Mouse (Mus musculus): Measurements from ENCODE around the gene Drc1. TPM values are rescaled to one million over a fixed set of nuclear protein-coding genes. Genes with fewer than 3 reads are reported as not detected.
A peak's percentile ranks its signal among the peaks of the same experiment; 100 is the strongest.

The Drc1 gene
- total RNA-seq, 2 experiments from 2014 or later: 0.29 TPM; not detected in 1

GRCm38 (mm10) chr5:30285944-30286799 lies 5.0 kb downstream of the Drc1 start:
- DNase-seq: no peak
- intact Hi-C loops (cut with DNase I; ENCODE audit: low total_unique reads): no loop called here

GRCm38 (mm10) chr5:30287106-30287882 lies 6.1 kb downstream of the Drc1 start:
- no peak for DNase-seq
- intact Hi-C loops (cut with DNase I; ENCODE audit: low total_unique reads): no loop called here

GRCm38 (mm10) chr5:30340815-30341214 lies 59.6 kb downstream of the Drc1 start:
- intact Hi-C loops (cut with DNase I; ENCODE audit: low total_unique reads): no loop called here
- no peak for DNase-seq

- intact Hi-C loops (cut with DNase I; ENCODE audit: low total_unique reads): no loop called here
- no peak for DNase-seq
These were observed 60.6 kb downstream of the Drc1 start for GRCm38 (mm10) chr5:30341601-30342365.

GRCm38 (mm10) chr5:30342601-30343015 lies 61.4 kb downstream of the Drc1 start:
- no peak for DNase-seq
- intact Hi-C loops (cut with DNase I; ENCODE audit: low total_unique reads): no loop called here

GRCm38 (mm10) chr5:30343107-30343506 lies 61.9 kb downstream of the Drc1 start:
- intact Hi-C loops (cut with DNase I; ENCODE audit: low total_unique reads): no loop called here

GRCm38 (mm10) chr5:30343886-30344285 lies 62.7 kb downstream of the Drc1 start:
- no peak for DNase-seq
- intact Hi-C loops (cut with DNase I; ENCODE audit: low total_unique reads): no loop called here

More at GRCm38 (mm10) chr5:30343107-30343506, 61.9 kb downstream of the Drc1 start:
- DNase-seq: peak; percentile 60

DNA sequence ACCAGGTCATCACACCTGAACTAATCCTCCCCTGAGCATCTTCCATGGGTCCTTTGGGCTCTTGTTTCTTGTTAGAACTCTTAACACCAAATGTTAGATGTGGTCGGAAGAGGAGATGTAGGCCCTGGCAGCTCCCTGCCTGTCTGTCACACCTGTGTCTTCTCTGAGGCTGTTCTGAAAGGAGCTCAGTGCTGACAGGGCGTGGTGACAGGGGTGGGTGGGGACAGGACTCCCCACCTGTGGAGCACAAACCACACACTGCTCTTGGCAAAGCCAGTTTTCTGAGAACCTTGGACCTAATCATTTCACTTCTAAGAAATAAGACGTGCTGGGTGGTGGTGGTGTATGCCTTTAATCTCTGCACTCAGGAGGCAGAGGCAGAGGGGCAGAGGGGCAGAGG lies 72.4 kb downstream of the Drc1 start:
- intact Hi-C loops (cut with DNase I; ENCODE audit: low total_unique reads): no loop called here
- no peak for DNase-seq

DNA sequence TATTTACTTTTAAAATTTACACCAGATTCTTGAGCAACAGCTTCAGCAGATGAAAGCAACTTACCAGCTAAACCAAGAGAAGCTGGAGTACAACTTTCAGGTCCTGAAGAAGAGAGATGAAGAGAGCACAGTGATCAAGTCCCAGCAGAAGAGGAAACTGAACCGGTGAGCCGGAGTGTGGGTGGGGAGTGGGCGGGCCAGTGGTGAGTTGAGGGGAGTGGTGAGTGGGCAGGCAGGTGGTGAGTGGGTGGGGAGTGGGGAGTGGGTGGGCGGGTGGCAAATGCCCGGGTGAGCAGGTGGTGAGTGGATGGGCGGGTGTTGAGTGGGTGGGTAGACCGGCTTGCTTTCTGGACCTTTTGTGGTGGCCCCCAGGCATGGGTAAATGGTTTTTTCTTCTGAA lies 73.9 kb downstream of the Drc1 start:
- intact Hi-C loops (cut with DNase I; ENCODE audit: low total_unique reads): no loop called here
- DNase-seq: no peak

DNA sequence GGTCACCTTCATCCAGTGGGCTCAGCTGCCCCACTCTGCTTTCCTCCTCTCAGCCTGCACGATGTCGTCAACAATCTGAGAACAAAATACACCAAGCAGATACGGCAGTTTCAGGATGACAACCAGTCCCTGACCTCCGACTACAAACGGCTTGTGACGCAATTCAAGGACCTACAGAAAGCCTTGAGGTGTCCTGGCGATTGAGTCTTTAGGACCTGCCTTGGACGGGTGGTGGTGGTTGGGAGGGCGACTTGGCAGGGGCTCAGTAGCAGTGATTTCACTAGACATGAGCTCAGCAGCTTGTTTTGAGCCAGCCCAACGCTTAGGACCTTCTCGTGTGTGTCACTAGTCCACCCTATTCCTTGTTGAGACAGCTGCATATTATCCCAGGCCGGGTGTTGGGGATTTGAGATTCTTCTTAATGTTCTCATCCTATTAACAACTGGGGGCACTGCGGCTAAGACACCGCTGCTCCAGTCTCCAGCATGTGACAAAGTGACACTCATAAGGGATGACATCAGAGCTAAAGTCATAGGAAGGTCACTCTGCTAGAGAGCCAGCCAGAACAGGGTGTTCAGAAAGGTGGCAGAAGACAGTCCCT lies 74.5 kb downstream of the Drc1 start:
- DNase-seq: no peak
- intact Hi-C loops (cut with DNase I; ENCODE audit: low total_unique reads): no loop called here

DNA sequence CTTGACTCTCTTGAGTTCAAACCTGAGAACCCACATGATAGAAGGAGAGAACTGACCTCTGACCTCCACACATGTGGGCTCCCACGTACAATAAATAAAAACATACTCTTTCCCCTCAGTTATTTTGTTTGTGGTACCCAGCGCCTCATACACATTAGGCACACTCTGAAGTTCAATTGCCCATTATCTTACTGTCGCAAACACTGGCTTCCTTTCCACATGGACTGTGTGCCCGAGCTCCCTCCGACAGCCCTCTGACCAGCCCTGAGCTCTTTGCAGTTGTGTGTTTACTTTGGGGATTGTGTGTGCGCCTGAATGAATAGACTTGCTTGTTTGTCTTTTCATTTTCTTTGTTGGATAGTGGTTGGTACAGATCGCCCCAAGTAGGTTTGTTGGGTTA lies 75.5 kb downstream of the Drc1 start:
- no peak for DNase-seq
- intact Hi-C loops (cut with DNase I; ENCODE audit: low total_unique reads): no loop called here

DNA sequence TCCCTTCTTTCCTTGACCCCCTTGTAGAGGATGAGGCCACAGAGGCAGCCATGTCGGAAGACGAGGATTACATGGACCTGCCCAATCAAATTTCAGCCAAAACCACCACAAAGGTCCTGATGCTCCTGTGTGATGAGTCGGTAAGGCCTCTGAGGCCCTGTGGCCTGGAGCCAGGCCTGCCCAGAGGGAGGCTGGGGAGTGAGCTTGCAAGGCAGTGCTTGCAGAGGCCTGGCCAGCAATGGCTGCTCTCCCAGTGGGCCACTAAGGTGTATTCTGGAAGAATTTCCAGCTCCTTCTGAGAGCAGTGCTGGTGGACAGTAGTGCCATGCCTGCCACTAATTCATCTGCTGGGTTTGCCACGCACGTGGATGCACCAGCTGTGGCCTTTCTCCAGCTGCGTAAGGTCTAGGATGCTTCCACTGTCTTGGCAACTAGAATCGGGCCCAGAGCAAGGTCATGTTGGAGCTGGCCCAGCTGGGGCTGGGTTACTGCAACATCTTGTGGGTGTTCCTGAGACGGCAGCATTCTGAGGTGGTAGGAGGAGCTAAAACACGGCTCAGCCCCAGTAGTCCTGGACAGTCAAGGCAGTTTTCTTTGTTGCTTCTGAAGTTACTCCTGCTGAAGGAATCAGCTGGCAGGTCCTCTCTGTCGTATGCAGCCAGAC lies 77.4 kb downstream of the Drc1 start:
- intact Hi-C loops (cut with DNase I; ENCODE audit: low total_unique reads): no loop called here
- DNase-seq: peak; percentile 24

DNA sequence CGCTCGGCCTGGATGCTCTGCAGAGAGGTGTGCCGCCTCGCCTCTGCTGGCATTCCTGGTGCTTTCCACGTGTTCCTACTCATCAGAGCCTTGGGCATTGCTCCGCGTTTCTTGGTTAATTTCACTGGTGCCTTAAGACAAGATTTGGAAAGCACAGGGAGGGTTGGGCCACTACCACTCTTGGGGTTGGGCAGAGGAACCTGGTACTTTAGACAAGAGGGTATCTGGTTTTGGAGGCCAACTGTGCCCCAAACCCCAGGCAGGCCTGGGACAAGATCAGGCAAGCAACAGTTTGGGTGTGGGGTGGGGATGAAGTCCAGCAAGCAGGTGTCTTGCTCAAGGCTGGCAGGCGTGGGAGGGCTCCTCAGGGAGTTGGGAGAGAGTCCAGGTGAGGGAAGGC lies 86.2 kb downstream of the Drc1 start:
- no peak for DNase-seq
- intact Hi-C loops (cut with DNase I; ENCODE audit: low total_unique reads): no loop called here

GRCm38 (mm10) chr5:30369426-30369825 lies 88.2 kb downstream of the Drc1 start:
- peak; percentile 44 for DNase-seq
- intact Hi-C loops (cut with DNase I; ENCODE audit: low total_unique reads): no loop called here

DNA sequence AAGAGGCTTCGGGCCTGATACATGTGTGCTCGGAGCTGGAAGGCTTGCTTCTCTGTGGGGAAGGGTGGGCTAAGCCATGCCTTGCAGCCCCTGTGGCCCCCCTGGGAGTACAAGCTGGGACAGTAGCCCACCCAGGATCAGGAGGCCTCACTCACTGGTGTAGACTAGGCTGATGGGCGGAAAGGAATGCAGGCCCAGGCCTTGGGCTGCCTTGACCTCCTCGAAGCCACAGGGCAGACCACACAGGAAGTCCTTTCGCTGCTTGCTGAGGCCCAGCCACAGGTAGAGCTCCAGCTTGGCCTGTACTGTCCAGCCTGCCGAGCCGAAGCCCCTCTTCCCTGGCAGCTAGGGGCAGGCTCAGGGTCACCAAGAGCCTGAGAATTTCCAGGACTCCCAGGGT lies 101.7 kb downstream of the Drc1 start:
- no peak for DNase-seq
- intact Hi-C loops (cut with DNase I; ENCODE audit: low total_unique reads): no loop called here

DNA sequence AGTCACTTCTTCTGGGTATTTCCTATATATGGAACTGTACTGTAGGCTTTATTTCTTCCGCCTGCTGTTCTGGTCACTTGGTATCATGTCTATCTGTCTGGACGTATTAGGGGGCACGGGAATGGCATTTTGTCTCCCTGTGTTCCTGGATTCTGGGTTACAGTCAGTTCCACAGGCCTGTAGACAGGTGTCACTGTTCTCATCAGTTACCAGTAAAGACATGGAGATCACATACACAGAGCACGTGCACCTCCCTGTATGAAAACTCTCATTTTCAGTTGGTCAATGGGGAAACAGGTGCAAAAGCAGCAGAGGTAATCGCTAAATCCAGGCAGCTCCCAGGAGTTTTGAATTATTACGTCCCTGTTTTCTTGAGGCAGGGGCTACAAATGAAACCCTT lies 106.5 kb downstream of the Drc1 start:
- no peak for DNase-seq
- intact Hi-C loops (cut with DNase I; ENCODE audit: low total_unique reads): no loop called here

- DNase-seq: no peak
- intact Hi-C loops (cut with DNase I; ENCODE audit: low total_unique reads): no loop called here
These were observed 108.6 kb downstream of the Drc1 start for GRCm38 (mm10) chr5:30389836-30390235.

DNA sequence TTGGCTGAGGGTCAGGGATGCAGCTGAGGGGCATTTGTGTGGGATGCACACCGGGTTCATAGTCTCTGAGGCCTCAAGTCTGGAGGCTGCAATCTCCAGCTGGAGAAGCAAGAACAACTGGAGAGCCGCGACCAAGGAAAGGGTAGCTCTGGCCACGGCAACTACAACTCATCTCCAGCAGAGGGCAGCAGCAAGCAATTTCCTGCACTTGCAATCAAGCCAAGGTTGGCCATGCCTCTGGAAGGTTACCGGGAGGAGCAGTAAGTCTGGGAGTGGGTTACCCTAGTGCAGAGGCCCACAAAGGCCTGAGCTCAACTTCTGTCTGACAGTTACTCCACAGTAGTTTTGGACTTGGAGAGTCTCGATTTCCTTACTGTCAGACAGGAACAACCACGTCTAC lies 110.3 kb downstream of the Drc1 start:
- intact Hi-C loops (cut with DNase I; ENCODE audit: low total_unique reads): no loop called here
- DNase-seq: peak; percentile 72

GRCm38 (mm10) chr5:30400521-30400920 lies 119.3 kb downstream of the Drc1 start:
- intact Hi-C loops (cut with DNase I; ENCODE audit: low total_unique reads): no loop called here
- no peak for DNase-seq

All from gastrocnemius, postnatal 14 days (tissue).